Mouse (Mus musculus) intestine, embryonic 16.5 days (tissue): Measurements from ENCODE around the gene Plcxd2. TPM values are rescaled to one million over a fixed set of nuclear protein-coding genes. Genes with fewer than 3 reads are reported as not detected.
A peak's percentile ranks its signal among the peaks of the same experiment; 100 is the strongest.

Experiments used
- ATAC-seq: fragments of 200-750 bp; cut with Nextera tagmentation; 2 replicates; pipeline ENCODE4 v1.8.0; 2017; ENCODE audit warnings: moderate TSS enrichment, moderate library complexity
- H3K27ac ChIP-seq: fragments of 300-500 bp; sonication (generic); 2 replicates; pipeline ENCODE4 v1.5.1; 2014; ENCODE audit warnings: mild to moderate bottlenecking, low read length
- H3K27me3 ChIP-seq: fragments of 300-500 bp; sonication (generic); replicated peaks from 2 replicates; pipeline ENCODE4 v1.6.1; 2014; ENCODE audit warnings: low read length, control low read depth, mixed read lengths; ENCODE audit not compliant: control insufficient read depth, insufficient read depth
- H3K36me3 ChIP-seq: fragments of 300-500 bp; sonication (generic); 2 replicates; pipeline ENCODE4 v1.6.1; 2014; ENCODE audit warnings: low read length, control low read depth; ENCODE audit not compliant: control insufficient read depth, insufficient read depth
- H3K4me1 ChIP-seq: fragments of 300-500 bp; sonication (generic); 2 replicates; pipeline ENCODE4 v1.6.1; 2014; ENCODE audit warnings: low read length, control low read depth, mixed read lengths; ENCODE audit not compliant: control insufficient read depth, insufficient read depth
- H3K4me2 ChIP-seq: fragments of 300-500 bp; sonication (generic); 2 replicates; pipeline ENCODE4 v1.6.1; 2014; ENCODE audit warnings: low read depth, low read length, control low read depth
- H3K4me3 ChIP-seq: fragments of 300-500 bp; sonication (generic); 2 replicates; pipeline ENCODE4 v1.5.1; 2014; ENCODE audit warnings: mild to moderate bottlenecking, low read length
- H3K9ac ChIP-seq: fragments of 300-500 bp; sonication (generic); 2 replicates; pipeline ENCODE4 v1.6.1; 2014; ENCODE audit warnings: low read depth, low read length
- H3K9me3 ChIP-seq: fragments of 300-500 bp; sonication (generic); 2 replicates; pipeline ENCODE4 v1.6.1; 2016; ENCODE audit warnings: low read length, control low read depth; ENCODE audit not compliant: control insufficient read depth
- WGBS: fragments of 180-500 bp; shearing (Covaris S2); extraction: QIAGEN DNeasy Blood & Tissue Kit; methylation state at CpG from one replicate; pipeline ENCODE4 v1.1.7; 2014; 5-methylcytosine and 5-hydroxymethylcytosine counted together
- polyA plus RNA-seq: library from polyadenylated mRNA; unstranded; fragments of >200 nt; fragmentation: Nextera tagmentation; extraction: Ambion mirVana; gene quantifications from 2 replicates; pipeline ENCODE4 v1.2.1, GENCODE M21; 2015

Gene Plcxd2
- polyA plus RNA-seq, 1 experiment from 2014 or later = 2.1 TPM

DNA sequence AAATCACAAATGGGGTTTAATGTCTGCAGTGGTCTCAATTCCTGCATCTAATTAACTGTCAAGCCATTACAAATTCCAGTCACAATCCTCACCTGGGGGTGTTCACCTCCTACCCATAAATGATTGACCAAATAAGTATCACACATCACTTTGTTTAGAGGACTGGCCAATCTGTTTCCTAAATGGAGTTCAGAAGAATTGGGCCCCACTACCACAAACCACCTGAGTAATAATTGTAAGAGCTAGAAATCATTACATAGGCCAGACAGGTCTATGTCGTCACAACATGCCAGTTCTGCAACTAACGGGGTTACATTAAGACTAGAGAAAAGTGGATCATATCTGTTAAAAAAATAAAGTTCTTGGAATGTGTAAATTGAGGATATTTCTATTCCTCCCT, 58.0 kb downstream of the Plcxd2 start:
- no peaks in the 10 kb centered on the region for H3K9me3 ChIP-seq
- no peaks in the 10 kb centered on the region for H3K27me3 ChIP-seq
- no peak overlapping the region; the same call in 1 of the 2 replicates for H3K4me3 ChIP-seq
- peak overlapping the region; percentile 13 for H3K4me2 ChIP-seq
- peak; percentile 72 for ATAC-seq
- H3K9ac ChIP-seq = no peak overlapping the region
- peak overlapping the region; percentile 50 for H3K27ac ChIP-seq
- H3K36me3 ChIP-seq = no peaks in the 10 kb centered on the region
- 56% methylated on average over 2 of the region's 2 CpGs for WGBS
- H3K4me1 ChIP-seq = no peaks in the 10 kb centered on the region

- 92% methylated on average over 2 of the region's 2 CpGs for WGBS
Measured at GRCm38 (mm10) chr16:45946335-45946734, 63.7 kb downstream of the Plcxd2 start.

DNA sequence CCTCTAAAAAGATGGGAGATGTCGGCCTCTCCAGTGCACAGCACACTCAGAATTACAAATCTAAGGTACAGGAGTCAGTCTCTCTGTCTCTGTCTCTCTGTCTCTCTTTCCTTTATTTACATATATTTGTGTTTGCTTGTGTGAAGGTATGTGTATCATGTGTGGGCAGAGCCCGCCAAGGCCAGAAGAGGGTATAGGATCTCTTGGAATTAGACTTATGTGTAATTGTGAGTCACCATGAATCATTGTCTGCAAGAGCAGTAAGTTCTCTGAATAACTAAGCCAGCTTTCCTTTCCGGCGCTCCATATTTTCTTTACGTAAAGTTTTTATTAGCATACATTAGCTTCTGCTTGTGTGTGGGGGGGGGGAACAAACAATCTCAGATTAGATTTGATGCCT, 64.4 kb downstream of the Plcxd2 start:
- Histone ChIP-seq H3K4me1 (peaks cover 11% of the 10 kb centered on the region), H3K27ac (no peak overlapping the region; the same call in 1 of the 2 replicates), H3K9me3 (no peaks in the 10 kb centered on the region), H3K9ac (no peak overlapping the region), H3K36me3 (no peaks in the 10 kb centered on the region), H3K4me2 (peak overlapping the region; percentile 43; the same call in 1 of the 2 replicates), H3K4me3 (no peak overlapping the region), H3K27me3 (no peaks in the 10 kb centered on the region)
- 79% methylated on average over 5 of the region's 5 CpGs for WGBS
- ATAC-seq = peak; percentile 14; the same call in 1 of the 2 replicates

More at GRCm38 (mm10) chr16:45946335-45946734, 63.7 kb downstream of the Plcxd2 start:
- Histone ChIP-seq H3K27ac (no peak overlapping the region), H3K4me2 (no peak overlapping the region), H3K9me3 (no peaks in the 10 kb centered on the region), H3K27me3 (no peaks in the 10 kb centered on the region), H3K9ac (no peak overlapping the region), H3K4me3 (no peak overlapping the region), H3K4me1 (peaks cover 11% of the 10 kb centered on the region), H3K36me3 (no peaks in the 10 kb centered on the region)
- no peak for ATAC-seq

- Histone ChIP-seq H3K4me1 (peaks cover 11% of the 10 kb centered on the region), H3K27ac (peak overlapping the region; percentile 27; the same call in 1 of the 2 replicates), H3K27me3 (no peaks in the 10 kb centered on the region), H3K9me3 (no peaks in the 10 kb centered on the region), H3K36me3 (no peaks in the 10 kb centered on the region), H3K9ac (peak overlapping the region; percentile 25; the same call in 1 of the 2 replicates), H3K4me3 (peak overlapping the region; percentile 27), H3K4me2 (peak overlapping the region; percentile 43)
- 27% methylated on average over 11 of the region's 11 CpGs for WGBS
- ATAC-seq = peak; percentile 93
Measured at GRCm38 (mm10) chr16:45945174-45945631, 64.8 kb downstream of the Plcxd2 start.

- H3K4me2 ChIP-seq = no peak overlapping the region
- H3K9ac ChIP-seq = no peak overlapping the region
- no peak for ATAC-seq
- 72% methylated on average over 8 of the region's 8 CpGs for WGBS
- 0 out of 2 replicates have a peak, but pooled peaks cover 2% of the 10 kb centered on the region for H3K9me3 ChIP-seq
- no peaks in the 10 kb centered on the region for H3K27me3 ChIP-seq
- H3K4me1 ChIP-seq = peaks cover 11% of the 10 kb centered on the region
- no peaks in the 10 kb centered on the region for H3K36me3 ChIP-seq
- H3K4me3 ChIP-seq = no peak overlapping the region
- no peak overlapping the region for H3K27ac ChIP-seq
Measured at GRCm38 (mm10) chr16:45942169-45942891, 67.7 kb downstream of the Plcxd2 start.

- no peak overlapping the region for H3K27ac ChIP-seq
- H3K4me1 ChIP-seq = peaks cover 14% of the 10 kb centered on the region
- H3K9ac ChIP-seq = no peak overlapping the region
- no peak for ATAC-seq
- H3K27me3 ChIP-seq = no peaks in the 10 kb centered on the region
- H3K9me3 ChIP-seq = 0 out of 2 replicates have a peak, but pooled peaks cover 2% of the 10 kb centered on the region
- no peaks in the 10 kb centered on the region for H3K36me3 ChIP-seq
- H3K4me3 ChIP-seq = no peak overlapping the region
- no peak overlapping the region for H3K4me2 ChIP-seq
- 88% methylated on average over 2 of the region's 2 CpGs for WGBS
Measured at GRCm38 (mm10) chr16:45940701-45941100, 69.3 kb downstream of the Plcxd2 start.

GRCm38 (mm10) chr16:45939436-45939835, 70.6 kb downstream of the Plcxd2 start:
- WGBS = 94% methylated on average over 3 of the region's 3 CpGs
- Histone ChIP-seq H3K27me3 (no peaks in the 10 kb centered on the region), H3K4me2 (no peak overlapping the region), H3K27ac (no peak overlapping the region), H3K36me3 (no peaks in the 10 kb centered on the region), H3K9me3 (0 out of 2 replicates have a peak, but pooled peaks cover 2% of the 10 kb centered on the region), H3K4me3 (no peak overlapping the region), H3K9ac (no peak overlapping the region), H3K4me1 (0 out of 2 replicates have a peak, but pooled peaks cover 6% of the 10 kb centered on the region)
- ATAC-seq = no peak

DNA sequence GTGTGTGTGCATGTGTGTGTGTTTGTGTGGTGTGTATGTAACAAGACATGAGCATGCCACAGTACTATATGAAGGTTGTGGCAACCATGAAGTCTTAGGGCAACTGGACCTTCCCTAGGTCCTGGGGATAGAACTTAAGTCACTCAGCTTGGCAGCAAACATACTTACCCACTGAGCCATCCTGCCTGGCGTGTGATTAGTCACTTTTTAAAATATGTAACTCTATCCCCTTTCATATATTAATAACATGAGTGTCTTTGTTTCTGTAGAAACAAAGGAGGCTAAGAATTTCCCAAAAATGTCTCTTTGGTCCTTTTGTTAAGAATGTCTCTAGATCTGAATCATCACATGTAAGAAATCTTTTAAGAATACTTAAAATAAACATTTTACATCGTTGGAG, 72.6 kb downstream of the Plcxd2 start:
- 0 out of 2 replicates have a peak, but pooled peaks cover 2% of the 10 kb centered on the region for H3K9me3 ChIP-seq
- H3K27me3 ChIP-seq = no peaks in the 10 kb centered on the region
- no peak for ATAC-seq
- no peak overlapping the region for H3K4me3 ChIP-seq
- no peak overlapping the region for H3K4me2 ChIP-seq
- WGBS = 62% methylated on average over 2 of the region's 2 CpGs
- H3K9ac ChIP-seq = no peak overlapping the region
- no peak overlapping the region for H3K27ac ChIP-seq
- H3K4me1 ChIP-seq = 0 out of 2 replicates have a peak, but pooled peaks cover 6% of the 10 kb centered on the region
- no peaks in the 10 kb centered on the region for H3K36me3 ChIP-seq

DNA sequence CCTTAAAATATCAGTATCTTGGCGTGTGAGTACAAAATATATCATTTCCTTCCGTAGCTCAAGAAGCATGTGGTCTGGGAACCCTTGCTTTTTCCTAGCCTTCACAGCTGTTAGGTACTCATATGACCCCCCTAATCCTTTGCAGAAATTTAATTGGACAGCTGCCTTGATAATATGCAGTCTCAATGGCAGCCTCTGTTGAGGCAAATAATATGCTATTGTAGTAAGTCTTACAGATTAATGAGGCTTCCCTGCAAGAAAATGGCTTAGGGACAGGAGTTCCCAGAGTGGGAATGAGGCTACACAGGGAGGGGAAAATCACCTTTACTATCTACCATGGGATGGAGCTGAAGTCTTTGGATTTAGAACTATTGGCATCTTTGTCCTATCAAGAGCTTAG, 73.5 kb downstream of the Plcxd2 start:
- Histone ChIP-seq H3K9ac (no peak overlapping the region), H3K27me3 (no peaks in the 10 kb centered on the region), H3K27ac (no peak overlapping the region), H3K36me3 (no peaks in the 10 kb centered on the region), H3K4me3 (no peak overlapping the region), H3K9me3 (0 out of 2 replicates have a peak, but pooled peaks cover 2% of the 10 kb centered on the region), H3K4me1 (0 out of 2 replicates have a peak, but pooled peaks cover 4% of the 10 kb centered on the region), H3K4me2 (no peak overlapping the region)
- ATAC-seq = peak; percentile 64; the same call in 1 of the 2 replicates
- 44% methylated on average over 2 of the region's 2 CpGs for WGBS
